Mouse (Mus musculus): ENCODE measurements around the gene Ppie. TPM values are rescaled to one million over a fixed set of nuclear protein-coding genes. Genes with fewer than 3 reads are reported as not detected.

Gene Ppie
- 55.5 TPM for total RNA-seq (2023)

DNA sequence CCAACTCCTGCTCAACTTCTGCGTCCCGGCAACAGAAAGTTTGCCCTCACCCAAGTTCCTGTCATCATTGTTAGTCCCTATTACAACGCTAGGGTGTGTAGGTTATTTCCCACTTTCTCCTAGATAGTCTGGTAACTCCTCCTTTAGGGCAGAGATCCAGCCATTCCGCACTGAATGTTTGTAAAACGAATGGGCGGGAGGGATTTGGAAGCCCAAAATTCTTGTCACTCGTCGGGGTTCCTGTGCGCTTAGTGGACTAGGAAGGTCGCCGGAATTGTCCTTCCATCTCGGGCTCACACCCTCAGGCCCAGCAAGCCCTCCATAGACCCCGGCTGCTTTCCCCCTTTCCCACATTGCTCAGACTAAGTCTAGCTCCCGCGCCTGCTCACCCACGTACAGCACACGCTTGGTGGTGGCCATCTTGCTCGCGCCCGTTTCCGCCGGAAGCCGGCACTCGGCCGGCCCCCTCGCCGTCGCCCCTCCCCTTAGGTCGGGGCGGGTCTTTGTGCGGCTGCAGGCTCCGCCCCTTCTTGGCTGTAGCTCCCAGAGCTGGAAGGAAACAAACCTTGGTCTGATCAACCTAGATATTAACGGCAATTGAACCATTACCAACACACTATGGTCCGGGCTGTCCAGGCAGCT, at the start of gene Ppie:
TSS of gene Ppie (minus strand) at position 439 of the 642 bp plus-strand sequence.

DNA sequence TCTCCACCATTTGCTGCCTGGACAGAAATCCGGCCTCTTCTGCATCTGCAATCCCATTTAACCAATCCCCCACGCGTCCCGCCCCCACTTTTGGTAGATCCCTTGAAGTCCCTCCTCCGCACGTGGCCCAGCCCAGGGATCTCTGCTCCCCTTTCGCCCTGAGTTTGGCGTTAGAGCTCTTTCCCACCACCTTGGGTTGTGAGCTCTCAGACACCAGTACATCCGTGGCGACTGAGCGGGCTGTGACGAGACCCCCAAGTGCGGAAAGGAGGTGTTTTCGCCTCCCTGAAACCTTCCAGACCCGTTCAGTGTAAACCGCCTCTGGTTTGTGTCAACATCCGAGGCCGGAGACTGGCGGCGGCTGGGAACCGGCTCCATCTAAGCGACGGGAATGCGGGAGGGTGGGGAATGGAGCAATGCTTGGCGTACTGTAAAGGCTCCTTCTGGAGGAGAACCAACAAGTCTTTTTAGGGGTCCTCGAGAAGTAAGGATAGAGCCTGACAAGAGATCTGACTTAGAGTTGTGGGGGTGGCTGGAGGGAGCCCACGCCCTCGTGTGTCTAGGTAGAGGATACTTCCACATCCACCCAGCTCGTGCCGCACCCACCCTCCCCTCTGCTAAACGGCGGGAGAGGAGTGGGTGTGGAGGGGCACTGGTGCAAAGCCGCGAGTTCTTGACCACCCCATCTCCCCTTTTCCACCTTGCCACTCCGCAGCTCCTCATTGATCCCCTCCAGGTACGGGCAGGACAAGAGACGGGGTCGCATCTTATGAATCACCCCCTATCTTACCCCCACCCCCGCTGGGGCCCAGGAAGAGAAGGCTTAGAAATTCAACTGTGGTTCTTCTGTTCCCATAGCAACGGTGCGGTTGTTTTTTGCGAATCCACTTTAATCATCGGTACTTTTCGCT, 42.8 kb upstream of the Ppie start, which contains the start of gene Hpcal4:
TSS of gene Hpcal4 (plus strand) at position 900 of the 911 bp plus-strand sequence.

DNA sequence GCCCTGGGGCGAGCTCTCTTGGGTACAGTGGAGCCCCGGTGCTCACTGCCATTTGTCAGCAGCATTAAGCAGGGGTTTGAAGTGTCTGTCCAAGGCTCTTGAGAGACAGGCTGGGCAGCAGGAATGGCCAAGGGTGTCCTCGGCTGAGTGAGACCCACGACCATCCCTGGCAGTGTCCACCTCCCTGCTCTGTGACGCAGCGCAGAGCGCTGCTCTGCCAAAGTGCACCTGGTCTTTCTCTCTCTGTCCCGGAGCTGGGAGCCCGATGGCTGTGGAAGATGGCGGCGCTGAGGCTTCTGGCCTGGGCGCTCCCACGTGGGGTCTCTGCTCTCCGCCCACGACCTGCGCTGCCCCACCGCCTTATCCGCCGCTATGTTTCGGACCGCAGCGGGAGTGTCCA, 23.7 kb downstream of the Ppie start, which contains the start of gene Oxct2b:
TSS of gene Oxct2b (plus strand) at position 256 of the 400 bp plus-strand sequence.

DNA sequence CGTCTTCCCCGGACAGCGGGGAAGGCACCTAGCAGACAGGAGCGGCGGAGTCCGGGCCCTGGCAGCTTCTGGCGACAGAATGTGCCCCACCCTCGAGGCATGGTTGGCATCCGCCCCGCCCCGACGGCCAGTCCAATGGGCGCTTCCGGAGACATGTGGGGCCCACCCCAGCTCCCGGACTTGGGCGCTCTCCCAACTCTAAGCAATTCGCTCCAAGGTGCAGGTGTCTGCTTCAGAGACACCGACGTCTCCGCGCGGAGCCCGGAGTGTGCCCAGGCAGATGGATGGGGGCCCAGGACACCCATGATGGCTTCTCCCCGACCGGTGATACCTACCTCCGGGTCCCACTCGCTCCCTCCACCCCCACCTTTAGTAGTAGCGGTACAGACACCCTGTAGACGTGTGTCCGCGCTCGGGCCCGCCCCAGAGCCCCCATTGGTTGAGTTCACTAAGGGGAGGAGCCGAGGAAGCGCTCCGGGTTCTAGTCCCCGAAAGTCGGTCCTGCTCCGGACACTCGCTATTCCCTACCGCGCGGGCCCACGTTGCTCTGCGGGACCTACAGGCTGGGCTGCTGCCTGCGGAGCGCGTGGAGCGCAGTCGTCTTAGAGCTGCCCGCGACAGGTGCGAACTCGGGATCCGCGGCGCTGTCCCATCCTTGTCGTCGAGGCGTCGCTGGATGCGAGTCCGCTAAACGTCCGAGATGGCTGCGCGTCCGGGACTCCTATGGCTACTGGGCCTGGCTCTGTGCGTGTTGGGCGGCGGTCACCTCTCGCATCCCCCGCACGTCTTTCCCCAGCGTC, 34.9 kb downstream of the Ppie start, which contains the start of gene Bmp8b:
TSS of gene Bmp8b (plus strand) at position 515 of the 800 bp plus-strand sequence.

Other genes with a start within 250 kb of the Ppie start
- 0.64 TPM for gene Mfsd2a, start 178.8 kb downstream of the Ppie start, total RNA-seq (2023)
- gene Mycl, start 144.3 kb downstream of the Ppie start, total RNA-seq (2023), result 1.9 TPM
- 21.4 TPM for gene Trit1, start 123.4 kb downstream of the Ppie start, total RNA-seq (2023)
- not detected for gene Bmp8b, start 34.8 kb downstream of the Ppie start, total RNA-seq (2023)
- not detected for gene Oxct2b, start 23.7 kb downstream of the Ppie start, total RNA-seq (2023)
- 1.6 TPM for gene Hpcal4, start 43.3 kb upstream of the Ppie start, total RNA-seq (2023)
- gene Nt5c1a, start 61.6 kb upstream of the Ppie start, total RNA-seq (2023), result not detected
- gene Heyl, start 93.6 kb upstream of the Ppie start, total RNA-seq (2023), result not detected
- 73.9 TPM for gene Pabpc4, start 122.4 kb upstream of the Ppie start, total RNA-seq (2023)
- not detected for gene Oxct2a, start 183.7 kb upstream of the Ppie start, total RNA-seq (2023)
- gene Bmp8a, start 203.3 kb upstream of the Ppie start, total RNA-seq (2023), result 0.34 TPM

Measured in CD8-positive naive resting alpha-beta T cell, adult 57 days (primary cell).